Mouse (Mus musculus): Measurements from ENCODE around the gene H2-T23. TPM values are rescaled to one million over a fixed set of nuclear protein-coding genes. Genes with fewer than 3 reads are reported as not detected.

The H2-T23 gene
- total and polyA plus RNA-seq, 2 experiments from 2014 or later, result 7.3 to 9.2 TPM

- no peak for TF ChIP-seq CTCF (IDR thresholded peaks at IDR 0.05)
- Histone ChIP-seq H3K4me2 (ENCODE audit: low read depth, low read length, poor library complexity, severe bottlenecking) (peak overlapping the region; percentile 58), H3K4me1 (ENCODE audit: insufficient read depth, low read length) (no peaks in the 10 kb centered on the region; the same call in 1 of the 2 replicates), H3K27ac (ENCODE audit: low read depth, low read length) (peak overlapping the region; percentile 57), H3K27me3 (ENCODE audit: insufficient read depth, low read length) (no peaks in the 10 kb centered on the region), H3K4me3 (ENCODE audit: low read depth, low read length) (peak overlapping the region; percentile 59), H3K9ac (replicated peaks; ENCODE audit: low read length, poor library complexity, severe bottlenecking) (peak overlapping the region; percentile 61), H3K36me3 (ENCODE audit: insufficient read depth, low read length) (peaks cover 4% of the 10 kb centered on the region; the same call in 1 of the 2 replicates), H3K9me3 (ENCODE audit: low read length) (no peaks in the 10 kb centered on the region)
- peak; percentile 60 for ATAC-seq (ENCODE audit: low FRiP score)
- peak; percentile 93 for DNase-seq (ENCODE audit: low spot score)
- 4% methylated on average over 31 of the region's 31 CpGs for WGBS
Measured at GRCm38 (mm10) chr17:35994175-35994878, 38.3 kb downstream of the H2-T23 start.

DNA sequence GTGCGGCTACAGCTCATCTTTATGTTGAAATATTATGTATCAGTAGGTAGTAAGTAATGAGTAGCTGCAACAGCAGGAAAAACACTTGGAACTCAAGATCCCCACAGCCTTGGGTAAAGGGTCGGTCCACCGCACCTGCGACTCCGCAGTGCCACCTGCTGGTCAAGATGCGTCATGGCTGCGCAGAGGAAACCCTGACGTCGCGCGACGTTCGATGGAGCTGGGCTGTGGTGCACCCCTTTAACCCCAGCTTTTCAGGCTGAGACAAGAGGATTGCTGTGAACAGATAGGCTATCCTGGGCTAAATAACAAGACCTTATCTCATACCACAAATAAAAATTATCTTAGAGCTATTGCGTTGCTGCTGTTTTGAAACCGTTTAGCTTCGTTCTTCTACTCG lies 39.0 kb downstream of the H2-T23 start:
- peak; percentile 100 for TF ChIP-seq CTCF (IDR thresholded peaks at IDR 0.05)
- no peak overlapping the region for H3K9ac ChIP-seq (replicated peaks; ENCODE audit: low read length, poor library complexity, severe bottlenecking)
- H3K36me3 ChIP-seq (ENCODE audit: insufficient read depth, low read length), result peaks cover 8% of the 10 kb centered on the region
- DNase-seq (ENCODE audit: low spot score) (peak; percentile 87), ATAC-seq (ENCODE audit: low FRiP score) (peak; percentile 74)
- peak overlapping the region; percentile 18; the same call in 1 of the 2 replicates for H3K4me2 ChIP-seq (ENCODE audit: low read depth, low read length, poor library complexity, severe bottlenecking)
- peak overlapping the region; percentile 59 for H3K4me3 ChIP-seq (ENCODE audit: low read depth, low read length)
- H3K9me3 ChIP-seq (ENCODE audit: low read length), result no peaks in the 10 kb centered on the region
- H3K27me3 ChIP-seq (ENCODE audit: insufficient read depth, low read length), result no peaks in the 10 kb centered on the region
- H3K4me1 ChIP-seq (ENCODE audit: insufficient read depth, low read length), result no peaks in the 10 kb centered on the region; the same call in 1 of the 2 replicates
- WGBS, result 8% methylated on average over 17 of the region's 17 CpGs
- H3K27ac ChIP-seq (ENCODE audit: low read depth, low read length), result peak overlapping the region; percentile 55; the same call in 1 of the 2 replicates

- no peak overlapping the region for H3K9ac ChIP-seq (replicated peaks; ENCODE audit: low read length, poor library complexity, severe bottlenecking)
- H3K4me3 ChIP-seq (ENCODE audit: low read depth, low read length), result no peak overlapping the region
- no peaks in the 10 kb centered on the region; the same call in 1 of the 2 replicates for H3K4me1 ChIP-seq (ENCODE audit: insufficient read depth, low read length)
- H3K9me3 ChIP-seq (ENCODE audit: low read length), result no peaks in the 10 kb centered on the region
- no peaks in the 10 kb centered on the region for H3K27me3 ChIP-seq (ENCODE audit: insufficient read depth, low read length)
- WGBS, result 54% methylated on average over 10 of the region's 10 CpGs
- DNase-seq (ENCODE audit: low spot score), result no peak
- no peak for ATAC-seq (ENCODE audit: low FRiP score)
- H3K36me3 ChIP-seq (ENCODE audit: insufficient read depth, low read length), result peaks cover 24% of the 10 kb centered on the region
- no peak overlapping the region for H3K27ac ChIP-seq (ENCODE audit: low read depth, low read length)
- TF ChIP-seq CTCF (IDR thresholded peaks at IDR 0.05), result no peak
- no peak overlapping the region for H3K4me2 ChIP-seq (ENCODE audit: low read depth, low read length, poor library complexity, severe bottlenecking)
Measured at GRCm38 (mm10) chr17:35991781-35992180, 40.9 kb downstream of the H2-T23 start.

DNA sequence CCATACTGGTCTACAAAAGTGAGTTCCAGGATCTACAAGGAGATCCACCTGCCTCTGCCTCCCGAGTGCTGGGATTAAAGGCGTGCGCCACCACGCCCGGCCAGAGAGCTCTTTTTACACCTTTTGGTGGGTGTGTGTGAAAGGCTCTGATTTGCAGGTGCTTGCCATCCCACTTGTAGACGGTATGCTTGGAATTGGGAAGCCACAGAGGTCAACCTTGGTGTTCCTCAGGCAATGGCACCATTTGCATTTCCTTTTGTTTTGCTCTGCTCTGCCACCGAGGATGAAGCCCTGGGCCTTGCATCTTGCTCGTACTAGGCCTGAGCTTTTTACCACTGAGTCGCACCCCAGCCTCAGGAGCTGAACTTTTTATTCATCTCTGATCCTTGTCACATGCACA lies 50.9 kb downstream of the H2-T23 start:
- no peak for TF ChIP-seq CTCF (IDR thresholded peaks at IDR 0.05)
- ATAC-seq (ENCODE audit: low FRiP score) (no peak), DNase-seq (ENCODE audit: low spot score) (no peak)
- H3K4me1 ChIP-seq (ENCODE audit: insufficient read depth, low read length), result peaks cover 14% of the 10 kb centered on the region
- no peak overlapping the region for H3K4me3 ChIP-seq (ENCODE audit: low read depth, low read length)
- H3K9ac ChIP-seq (replicated peaks; ENCODE audit: low read length, poor library complexity, severe bottlenecking), result no peak overlapping the region
- no peaks in the 10 kb centered on the region for H3K27me3 ChIP-seq (ENCODE audit: insufficient read depth, low read length)
- peaks cover 32% of the 10 kb centered on the region for H3K36me3 ChIP-seq (ENCODE audit: insufficient read depth, low read length)
- no peak overlapping the region for H3K27ac ChIP-seq (ENCODE audit: low read depth, low read length)
- WGBS, result 91% methylated on average over 9 of the region's 9 CpGs
- no peak overlapping the region for H3K4me2 ChIP-seq (ENCODE audit: low read depth, low read length, poor library complexity, severe bottlenecking)
- H3K9me3 ChIP-seq (ENCODE audit: low read length), result no peaks in the 10 kb centered on the region

- Histone ChIP-seq H3K36me3 (ENCODE audit: insufficient read depth, low read length) (peaks cover 21% of the 10 kb centered on the region), H3K9me3 (ENCODE audit: low read length) (no peaks in the 10 kb centered on the region), H3K27me3 (ENCODE audit: insufficient read depth, low read length) (no peaks in the 10 kb centered on the region), H3K4me1 (ENCODE audit: insufficient read depth, low read length) (peaks cover 14% of the 10 kb centered on the region), H3K4me3 (ENCODE audit: low read depth, low read length) (peak overlapping the region; percentile 89), H3K9ac (replicated peaks; ENCODE audit: low read length, poor library complexity, severe bottlenecking) (peak overlapping the region; percentile 88), H3K27ac (ENCODE audit: low read depth, low read length) (peak overlapping the region; percentile 98), H3K4me2 (ENCODE audit: low read depth, low read length, poor library complexity, severe bottlenecking) (peak overlapping the region; percentile 67)
- 1% methylated on average over 25 of the region's 29 CpGs for WGBS
- peak; percentile 38 for ATAC-seq (ENCODE audit: low FRiP score)
- TF ChIP-seq CTCF (IDR thresholded peaks at IDR 0.05), result no peak
- DNase-seq (ENCODE audit: low spot score), result peak; percentile 57
Measured at GRCm38 (mm10) chr17:35980363-35980754, 52.3 kb downstream of the H2-T23 start.

Other genes starting within 250 kb of the H2-T23 start
- gene Ier3, start 211.2 kb downstream of the H2-T23 start, total RNA-seq (2014; rRNA removed), result 10.9 and 13.5 TPM in 2 replicates
- gene Ier3, start 211.2 kb downstream of the H2-T23 start, polyA plus RNA-seq (2015; fragmentation: Nextera tagmentation; extraction: Ambion mirVana), result 12.2 and 16.0 TPM in 2 replicates
- 112 and 122 TPM in 2 replicates for gene Flot1, start 209.6 kb downstream of the H2-T23 start, total RNA-seq (2014; rRNA removed)
- 124 and 140 TPM in 2 replicates for gene Flot1, start 209.6 kb downstream of the H2-T23 start, polyA plus RNA-seq (2015; fragmentation: Nextera tagmentation; extraction: Ambion mirVana)
- 3,416 and 3,526 TPM in 2 replicates for gene Tubb5, start 194.5 kb downstream of the H2-T23 start, total RNA-seq (2014; rRNA removed)
- 1,872 and 1,886 TPM in 2 replicates for gene Tubb5, start 194.5 kb downstream of the H2-T23 start, polyA plus RNA-seq (2015; fragmentation: Nextera tagmentation; extraction: Ambion mirVana)
- gene Mdc1, start 191.3 kb downstream of the H2-T23 start, total RNA-seq (2014; rRNA removed), result 22.4 and 22.6 TPM in 2 replicates
- 3.7 and 4.7 TPM in 2 replicates for gene Mdc1, start 191.3 kb downstream of the H2-T23 start, polyA plus RNA-seq (2015; fragmentation: Nextera tagmentation; extraction: Ambion mirVana)
- gene Nrm, start 171.5 kb downstream of the H2-T23 start, total RNA-seq (2014; rRNA removed), result 7.6 and 12.1 TPM in 2 replicates
- 11.0 and 11.8 TPM in 2 replicates for gene Nrm, start 171.5 kb downstream of the H2-T23 start, polyA plus RNA-seq (2015; fragmentation: Nextera tagmentation; extraction: Ambion mirVana)
- gene Ppp1r18, start 167.3 kb downstream of the H2-T23 start, total RNA-seq (2014; rRNA removed), result 16.2 and 33.0 TPM in 2 replicates
- gene Ppp1r18, start 167.3 kb downstream of the H2-T23 start, polyA plus RNA-seq (2015; fragmentation: Nextera tagmentation; extraction: Ambion mirVana), result 14.1 and 14.4 TPM in 2 replicates
- 26.7 and 27.7 TPM in 2 replicates for gene Dhx16, start 153.0 kb downstream of the H2-T23 start, total RNA-seq (2014; rRNA removed)
- gene Dhx16, start 153.0 kb downstream of the H2-T23 start, polyA plus RNA-seq (2015; fragmentation: Nextera tagmentation; extraction: Ambion mirVana), result 23.6 and 25.1 TPM in 2 replicates
- gene 2310061I04Rik, start 135.4 kb downstream of the H2-T23 start, total RNA-seq (2014; rRNA removed), result 43.5 and 47.7 TPM in 2 replicates
- gene 2310061I04Rik, start 135.4 kb downstream of the H2-T23 start, polyA plus RNA-seq (2015; fragmentation: Nextera tagmentation; extraction: Ambion mirVana), result 88.3 and 89.3 TPM in 2 replicates
- gene Atat1, start 122.8 kb downstream of the H2-T23 start, total RNA-seq (2014; rRNA removed), result 199 and 216 TPM in 2 replicates
- 326 and 332 TPM in 2 replicates for gene Atat1, start 122.8 kb downstream of the H2-T23 start, polyA plus RNA-seq (2015; fragmentation: Nextera tagmentation; extraction: Ambion mirVana)
- 37.2 and 46.6 TPM in 2 replicates for gene Mrps18b, start 116.5 kb downstream of the H2-T23 start, total RNA-seq (2014; rRNA removed)
- 55.7 and 57.4 TPM in 2 replicates for gene Mrps18b, start 116.5 kb downstream of the H2-T23 start, polyA plus RNA-seq (2015; fragmentation: Nextera tagmentation; extraction: Ambion mirVana)
- 39.3 and 52.8 TPM in 2 replicates for gene Ppp1r10, start 116.4 kb downstream of the H2-T23 start, total RNA-seq (2014; rRNA removed)
- gene Ppp1r10, start 116.4 kb downstream of the H2-T23 start, polyA plus RNA-seq (2015; fragmentation: Nextera tagmentation; extraction: Ambion mirVana), result 23.0 and 24.8 TPM in 2 replicates
- gene Abcf1, start 63.1 kb downstream of the H2-T23 start, total RNA-seq (2014; rRNA removed), result 61.8 and 67.0 TPM in 2 replicates
- 89.0 and 100 TPM in 2 replicates for gene Abcf1, start 63.1 kb downstream of the H2-T23 start, polyA plus RNA-seq (2015; fragmentation: Nextera tagmentation; extraction: Ambion mirVana)
- gene Gnl1, start 53.0 kb downstream of the H2-T23 start, total RNA-seq (2014; rRNA removed), result 94.9 and 117 TPM in 2 replicates
- 80.8 and 82.8 TPM in 2 replicates for gene Gnl1, start 53.0 kb downstream of the H2-T23 start, polyA plus RNA-seq (2015; fragmentation: Nextera tagmentation; extraction: Ambion mirVana)
- gene Prr3, start 52.6 kb downstream of the H2-T23 start, total RNA-seq (2014; rRNA removed), result 43.9 and 57.8 TPM in 2 replicates
- gene Prr3, start 52.6 kb downstream of the H2-T23 start, polyA plus RNA-seq (2015; fragmentation: Nextera tagmentation; extraction: Ambion mirVana), result 97.0 and 100 TPM in 2 replicates
- gene H2-T24, start 12.3 kb downstream of the H2-T23 start, total RNA-seq (2014; rRNA removed), result 0.16 and 1.7 TPM in 2 replicates
- 5.3 and 7.2 TPM in 2 replicates for gene H2-T24, start 12.3 kb downstream of the H2-T23 start, polyA plus RNA-seq (2015; fragmentation: Nextera tagmentation; extraction: Ambion mirVana)
- 11.5 and 11.8 TPM in 2 replicates for gene H2-T22, start 9.9 kb upstream of the H2-T23 start, total RNA-seq (2014; rRNA removed)
- gene H2-T22, start 9.9 kb upstream of the H2-T23 start, polyA plus RNA-seq (2015; fragmentation: Nextera tagmentation; extraction: Ambion mirVana), result 7.1 and 8.3 TPM in 2 replicates
- gene Gm6034, start 10.1 kb upstream of the H2-T23 start, total RNA-seq (2014; rRNA removed), result 0.16 TPM in 1 of 2 replicates, not detected in the other
- not detected in 2 replicates for gene Gm6034, start 10.1 kb upstream of the H2-T23 start, polyA plus RNA-seq (2015; fragmentation: Nextera tagmentation; extraction: Ambion mirVana)
- gene Gm11127, start 25.5 kb upstream of the H2-T23 start, total RNA-seq (2014; rRNA removed), result 0.19 TPM in 1 of 2 replicates, not detected in the other
- 0.12 TPM in 1 of 2 replicates, not detected in the other for gene Gm11127, start 25.5 kb upstream of the H2-T23 start, polyA plus RNA-seq (2015; fragmentation: Nextera tagmentation; extraction: Ambion mirVana)
- not detected in 2 replicates for gene Gm19684, start 88.8 kb upstream of the H2-T23 start, total RNA-seq (2014; rRNA removed)
- gene Gm19684, start 88.8 kb upstream of the H2-T23 start, polyA plus RNA-seq (2015; fragmentation: Nextera tagmentation; extraction: Ambion mirVana), result not detected in 2 replicates
- not detected in 2 replicates for gene Gm7030, start 96.6 kb upstream of the H2-T23 start, total RNA-seq (2014; rRNA removed)
- gene Gm7030, start 96.6 kb upstream of the H2-T23 start, polyA plus RNA-seq (2015; fragmentation: Nextera tagmentation; extraction: Ambion mirVana), result not detected in 2 replicates
- not detected in 2 replicates for gene Gm8909, start 135.7 kb upstream of the H2-T23 start, total RNA-seq (2014; rRNA removed)
- not detected in 2 replicates for gene Gm8909, start 135.7 kb upstream of the H2-T23 start, polyA plus RNA-seq (2015; fragmentation: Nextera tagmentation; extraction: Ambion mirVana)
- gene H2-T3, start 157.4 kb upstream of the H2-T23 start, total RNA-seq (2014; rRNA removed), result not detected in 2 replicates
- not detected in 2 replicates for gene H2-T3, start 157.4 kb upstream of the H2-T23 start, polyA plus RNA-seq (2015; fragmentation: Nextera tagmentation; extraction: Ambion mirVana)
- gene Rpp21, start 225.2 kb upstream of the H2-T23 start, total RNA-seq (2014; rRNA removed), result 47.7 and 48.5 TPM in 2 replicates
- 169 and 187 TPM in 2 replicates for gene Rpp21, start 225.2 kb upstream of the H2-T23 start, polyA plus RNA-seq (2015; fragmentation: Nextera tagmentation; extraction: Ambion mirVana)
- gene Trim39, start 239.4 kb upstream of the H2-T23 start, total RNA-seq (2014; rRNA removed), result 23.5 and 29.6 TPM in 2 replicates
- gene Trim39, start 239.4 kb upstream of the H2-T23 start, polyA plus RNA-seq (2015; fragmentation: Nextera tagmentation; extraction: Ambion mirVana), result 12.5 and 14.3 TPM in 2 replicates

All from midbrain, postnatal 0 days (tissue).